Mouse (Mus musculus) mesoderm, embryonic 11.5 days (tissue): Measurements from ENCODE around the gene Myo1e.

ENCODE experiments used
- DNase-seq: peaks from one replicate; pipeline ENCODE4 v3.0.0-alpha.2; 2012; ENCODE audit warnings: low read depth, low spot score

Myo1e gene

DNA sequence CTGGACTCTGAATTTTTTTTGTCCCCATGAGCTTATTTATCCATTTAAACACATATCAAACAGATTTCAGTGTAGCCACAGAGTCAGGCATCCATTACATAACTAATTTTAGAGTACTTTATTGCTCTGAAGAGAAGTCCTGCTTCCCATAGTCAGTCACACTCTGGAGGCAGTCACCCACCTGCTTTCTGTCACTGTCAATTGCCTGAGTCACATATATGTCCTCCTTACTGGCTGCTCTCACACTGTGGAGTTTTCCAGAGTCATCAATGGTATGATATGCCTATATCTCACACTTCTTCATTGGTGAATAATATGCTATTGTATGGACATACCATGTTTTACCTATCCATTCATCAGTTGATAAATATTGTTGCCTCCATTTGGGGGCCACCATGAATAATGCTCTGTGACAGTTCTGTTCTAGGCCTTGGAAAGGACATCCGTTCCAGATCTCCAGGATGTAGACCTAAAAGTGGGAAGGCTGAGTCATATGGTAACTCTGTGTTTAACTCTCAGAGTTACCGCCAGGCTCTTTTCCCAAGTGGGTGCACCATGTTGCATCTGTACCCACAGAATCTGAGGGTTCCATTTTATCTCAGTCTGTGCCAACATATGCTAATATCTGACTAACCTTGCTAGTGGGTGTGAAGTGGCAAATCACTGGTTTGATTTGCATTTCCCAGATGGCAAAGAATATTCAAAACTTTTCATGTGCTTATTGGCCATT lies 152.4 kb downstream of the Myo1e start:
- no peak for DNase-seq

DNA sequence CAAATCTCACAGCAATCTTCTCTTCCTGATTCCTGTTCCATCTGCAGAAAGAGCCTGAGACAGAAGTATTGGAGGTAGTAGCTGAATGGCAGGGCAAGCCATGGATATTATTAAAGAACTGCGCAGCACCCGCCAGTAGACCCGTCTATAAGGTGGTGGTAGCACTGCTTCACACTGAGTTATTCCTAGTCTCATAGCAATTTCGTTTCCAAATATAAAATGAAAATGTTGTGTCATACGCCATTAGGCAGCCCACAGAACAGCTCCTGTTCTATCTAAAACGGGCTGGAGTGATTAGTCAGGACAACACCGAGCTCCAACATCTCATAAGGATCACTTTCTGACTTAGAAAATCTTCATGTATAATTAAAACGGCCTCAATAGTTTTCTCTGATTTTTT lies 157.6 kb downstream of the Myo1e start:
- no peak for DNase-seq

DNA sequence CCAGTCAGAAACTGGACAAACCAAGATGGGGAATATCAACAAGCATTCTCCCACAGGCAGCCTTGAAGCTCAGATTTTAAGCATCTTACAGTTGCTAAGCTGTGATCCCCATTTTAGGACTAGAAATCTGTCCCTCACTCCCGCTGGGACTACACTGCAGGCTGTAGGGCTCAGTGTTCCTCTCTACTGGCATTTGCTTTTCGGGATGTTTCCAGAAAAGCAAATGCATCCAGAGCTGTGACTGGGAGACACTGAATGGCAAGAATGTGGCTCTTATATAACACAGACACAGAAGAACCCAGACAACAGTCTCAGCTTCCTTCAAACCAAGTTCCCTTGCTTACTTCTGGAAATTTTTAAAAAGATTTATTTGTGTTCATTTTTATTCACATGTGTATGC lies 158.8 kb downstream of the Myo1e start:
- DNase-seq, result no peak

DNA sequence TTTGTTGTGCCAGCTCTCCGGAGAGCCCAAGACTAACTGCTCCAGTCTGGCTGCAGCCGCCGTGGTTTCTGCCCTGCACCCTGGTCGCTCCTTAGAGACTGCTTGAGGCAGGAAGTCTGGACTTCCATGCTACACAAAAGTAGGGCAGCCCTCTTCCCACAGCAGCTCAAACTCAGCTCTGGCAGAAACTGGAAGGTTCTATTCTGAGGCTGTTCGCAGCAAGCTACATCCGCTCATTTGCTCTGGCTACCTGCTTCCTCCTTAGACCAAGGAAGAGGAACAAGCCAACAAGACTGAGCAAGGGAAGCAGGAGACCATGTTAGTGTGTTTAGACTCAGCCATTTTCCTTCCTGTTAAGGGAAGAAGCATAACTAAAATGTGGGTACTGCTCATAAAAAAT lies 159.7 kb downstream of the Myo1e start:
- no peak for DNase-seq

DNA sequence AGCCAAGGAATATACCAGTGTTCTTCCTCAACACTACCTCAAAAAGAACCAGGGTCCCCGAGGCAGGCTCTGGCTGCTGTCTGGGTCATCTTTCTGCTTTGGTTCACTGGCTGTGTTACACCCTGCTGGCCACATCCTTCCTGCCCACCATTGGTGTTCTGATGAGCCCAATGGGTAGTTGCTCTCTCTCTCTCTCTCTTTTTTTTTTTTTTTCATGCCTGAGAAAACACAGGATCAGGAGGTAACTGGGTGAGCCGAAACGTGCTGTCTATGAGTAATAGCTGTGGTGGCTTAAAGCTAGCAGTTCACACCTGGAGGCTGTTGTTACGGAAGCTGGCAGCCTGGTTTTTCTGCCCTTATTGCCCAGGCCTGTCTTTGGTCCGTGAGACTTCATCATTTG lies 164.5 kb downstream of the Myo1e start:
- DNase-seq, result no peak

DNA sequence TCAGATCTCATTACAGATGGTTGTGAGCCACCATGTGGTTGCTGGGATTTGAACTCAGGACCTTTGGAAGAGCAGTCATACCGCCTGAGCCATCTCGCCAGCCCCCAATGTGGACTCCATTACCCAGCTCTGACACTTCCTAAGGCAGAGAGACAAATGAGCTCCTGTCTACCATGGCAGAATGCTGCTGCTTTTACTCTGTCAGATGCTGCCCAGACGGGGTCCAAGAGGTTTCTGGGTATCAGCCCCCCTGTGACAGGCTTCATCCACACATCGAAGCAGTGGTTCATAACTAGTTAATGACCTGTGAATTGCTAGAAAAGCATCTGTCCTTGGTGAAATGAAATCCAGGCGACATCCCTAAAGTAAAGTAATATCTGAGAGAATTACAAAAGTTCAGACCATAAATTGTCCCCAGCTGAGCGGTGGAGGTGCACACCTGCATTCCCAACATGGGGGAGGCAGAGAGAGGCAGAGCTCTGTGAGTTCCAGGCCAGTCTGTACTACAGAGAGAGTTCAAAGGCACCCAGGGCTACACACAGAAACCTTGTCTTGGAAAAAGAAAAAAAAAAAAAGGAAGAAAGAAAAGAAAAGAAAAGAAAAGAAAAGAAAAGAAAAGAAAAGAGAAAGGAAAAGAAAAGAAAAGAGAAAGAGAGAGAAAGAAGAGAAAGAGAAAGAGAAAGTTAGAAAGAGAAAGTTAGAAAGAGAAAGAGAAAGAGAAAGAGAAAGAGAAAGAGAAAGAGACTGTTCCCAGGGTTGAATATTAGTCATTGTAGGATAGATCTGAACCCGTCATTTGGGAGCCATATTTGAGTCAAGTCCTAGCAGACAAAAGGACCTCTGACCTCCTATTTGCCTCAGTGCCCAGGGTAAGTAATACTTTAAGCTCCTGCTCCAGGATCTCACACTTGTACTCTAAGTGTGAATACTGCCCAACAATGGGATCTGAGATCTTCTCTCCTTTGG lies 172.6 kb downstream of the Myo1e start:
- DNase-seq, result no peak

DNA sequence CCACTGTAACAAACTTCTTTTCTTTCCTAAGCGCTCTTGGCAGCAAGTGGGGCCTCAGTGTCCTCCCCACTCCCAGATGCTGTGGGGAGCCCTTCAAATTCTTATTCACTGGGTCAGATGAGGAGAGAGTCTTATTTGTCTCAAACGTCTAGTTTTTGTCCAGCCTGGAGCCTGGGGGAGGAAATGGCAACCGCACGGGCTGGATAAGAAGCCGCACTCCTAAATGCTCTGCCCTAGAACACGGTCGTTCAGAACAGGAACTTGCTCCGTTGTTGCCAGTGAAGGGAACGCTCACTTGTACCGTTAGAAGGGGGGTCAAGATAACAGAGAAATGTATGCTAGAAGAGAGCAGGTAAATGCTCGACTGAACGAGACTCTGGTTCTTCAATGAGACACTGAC lies 174.9 kb downstream of the Myo1e start:
- no peak for DNase-seq

DNA sequence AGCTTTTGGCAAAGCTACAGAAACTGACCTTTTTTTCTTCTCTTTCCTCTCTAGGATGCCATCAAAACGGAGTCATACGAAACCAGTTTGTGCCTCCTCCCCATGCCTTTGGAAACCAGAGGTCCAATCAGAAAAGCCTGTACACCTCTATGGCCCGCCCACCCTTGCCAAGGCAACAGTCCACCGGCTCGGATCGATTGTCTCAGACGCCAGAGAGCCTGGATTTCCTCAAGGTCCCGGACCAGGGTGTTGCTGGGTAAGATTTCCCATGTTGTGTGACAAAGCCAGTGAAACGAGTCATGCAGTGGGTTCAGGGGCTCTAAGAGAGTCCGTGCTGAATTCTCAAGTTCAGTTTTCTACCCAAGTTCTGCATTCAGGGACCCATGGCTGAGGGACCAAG lies 176.6 kb downstream of the Myo1e start:
- DNase-seq, result no peak

DNA sequence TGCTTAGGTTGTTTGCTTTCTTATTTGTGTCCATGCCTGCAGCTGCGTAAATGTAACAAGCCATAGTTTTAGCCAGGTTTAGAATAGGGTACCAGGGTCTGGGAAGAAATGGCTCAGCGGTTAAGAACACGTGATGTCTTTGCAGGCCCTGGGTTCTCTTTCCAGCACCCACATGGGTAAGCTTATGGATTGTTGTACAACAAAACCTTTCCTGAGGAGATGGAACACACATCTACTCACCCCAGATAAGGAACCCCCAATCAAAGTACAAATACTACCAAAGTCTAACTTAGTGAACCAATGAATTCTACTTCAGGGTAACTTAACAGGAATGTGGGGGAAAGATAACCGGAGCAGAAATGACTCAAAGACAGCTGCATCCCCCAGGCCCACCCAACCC lies 177.3 kb downstream of the Myo1e start:
- no peak for DNase-seq

DNA sequence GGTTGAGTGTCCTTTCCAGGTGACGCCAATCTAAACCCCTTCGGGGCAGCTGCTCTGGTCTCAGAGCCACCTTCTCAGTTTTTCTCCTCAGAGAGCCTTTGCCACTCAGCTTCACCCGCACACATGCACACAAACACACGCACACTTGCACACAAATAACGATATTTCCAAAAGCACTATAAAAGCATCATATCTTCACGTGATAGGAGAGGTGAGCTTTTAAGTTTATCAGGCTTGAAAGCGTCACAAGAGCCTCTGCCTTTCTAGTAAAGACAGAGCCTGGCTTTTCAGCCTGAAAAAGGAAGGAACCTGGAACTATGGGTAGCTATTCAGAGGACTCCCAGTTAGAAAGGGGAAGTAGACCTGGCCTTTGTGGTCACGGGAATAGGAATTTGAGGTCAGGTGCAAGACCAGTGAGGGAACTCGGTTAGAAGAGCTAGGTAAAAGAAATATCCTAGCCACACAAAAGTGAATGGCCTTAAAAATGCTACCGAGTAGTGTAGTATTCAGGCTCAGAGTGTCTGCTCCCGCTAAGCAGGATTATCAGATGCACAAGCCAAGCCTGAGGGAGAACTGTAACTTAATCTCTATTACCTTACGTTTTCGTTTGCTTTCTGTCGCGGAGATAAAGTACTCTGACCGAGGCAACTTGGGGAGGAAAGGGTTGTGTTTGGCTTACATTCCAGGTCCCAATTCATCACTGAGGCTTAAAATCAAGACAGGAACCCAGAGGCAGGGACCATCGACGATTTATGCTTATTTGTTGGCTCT lies 178.0 kb downstream of the Myo1e start:
- DNase-seq, result no peak

DNA sequence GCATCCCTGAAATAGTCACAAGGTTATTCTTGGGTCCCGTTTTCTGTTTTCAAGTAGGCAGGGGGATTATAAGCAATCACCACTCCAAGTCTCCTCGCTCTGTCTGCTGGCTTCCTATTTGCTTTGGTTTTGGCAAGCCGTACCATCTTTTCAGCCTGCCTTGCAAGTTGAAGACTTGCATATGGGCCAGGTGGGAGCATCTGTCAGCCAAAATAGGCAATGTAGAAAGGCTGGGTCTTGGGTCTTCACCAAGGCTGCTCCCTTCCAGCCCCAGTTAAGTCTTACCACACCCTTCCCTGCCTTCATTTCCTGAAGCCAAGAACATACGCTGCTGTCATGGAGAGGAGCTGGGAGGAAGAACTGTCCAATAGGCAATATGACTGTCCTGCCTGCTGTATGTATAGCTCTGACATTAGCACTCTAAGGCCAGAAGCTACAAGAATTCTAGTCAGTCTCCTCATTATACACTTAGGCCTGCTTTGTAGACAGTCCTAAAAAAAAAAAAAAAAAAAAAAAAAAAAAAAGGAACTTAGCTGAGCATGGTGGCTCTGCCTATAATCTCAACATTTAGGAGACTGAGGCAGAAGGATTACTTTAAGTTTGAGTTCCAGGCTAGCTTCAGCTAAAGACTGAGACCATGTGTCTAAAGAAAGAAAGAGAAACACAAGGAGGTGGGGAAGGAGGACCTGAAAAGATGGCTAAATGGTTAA lies 180.4 kb downstream of the Myo1e start:
- no peak for DNase-seq

DNA sequence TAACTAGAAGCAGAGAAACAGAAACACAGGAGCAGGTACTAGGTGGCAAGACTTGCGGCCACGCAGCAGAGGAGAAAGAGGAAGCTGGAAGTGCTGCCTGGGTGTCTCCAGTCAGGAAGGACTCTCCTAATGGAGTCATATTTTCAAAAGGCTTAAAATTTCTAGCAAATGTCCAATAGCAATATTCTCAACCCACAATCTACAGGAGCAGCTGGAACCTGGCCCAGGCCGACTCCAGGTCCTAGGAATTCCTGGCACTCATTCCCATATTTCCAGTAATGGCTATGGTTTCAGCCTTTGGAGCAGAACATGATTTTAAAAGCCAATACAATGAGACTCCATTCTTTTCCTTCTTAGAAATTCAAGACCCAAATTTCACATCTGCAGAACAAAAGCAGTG lies 182.4 kb downstream of the Myo1e start:
- no peak for DNase-seq

DNA sequence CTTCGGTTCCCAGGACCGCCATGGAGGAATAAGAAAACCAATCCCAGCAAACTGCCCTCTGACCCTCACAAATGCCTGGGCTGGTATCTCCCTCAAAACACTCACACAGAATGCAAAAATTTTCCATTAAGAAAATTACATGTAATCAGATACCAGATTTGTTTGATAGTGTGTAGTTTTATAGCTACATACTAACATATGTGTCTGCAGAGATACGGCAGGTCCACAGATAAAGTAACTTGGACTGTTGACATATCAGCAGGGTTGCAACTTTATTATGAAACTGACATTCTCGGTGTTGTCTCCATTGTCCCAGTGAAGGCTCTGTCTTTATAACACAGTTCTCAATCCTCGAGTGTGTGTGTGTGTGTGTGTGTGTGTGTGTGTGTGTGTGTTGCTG lies 183.9 kb downstream of the Myo1e start:
- DNase-seq, result no peak

DNA sequence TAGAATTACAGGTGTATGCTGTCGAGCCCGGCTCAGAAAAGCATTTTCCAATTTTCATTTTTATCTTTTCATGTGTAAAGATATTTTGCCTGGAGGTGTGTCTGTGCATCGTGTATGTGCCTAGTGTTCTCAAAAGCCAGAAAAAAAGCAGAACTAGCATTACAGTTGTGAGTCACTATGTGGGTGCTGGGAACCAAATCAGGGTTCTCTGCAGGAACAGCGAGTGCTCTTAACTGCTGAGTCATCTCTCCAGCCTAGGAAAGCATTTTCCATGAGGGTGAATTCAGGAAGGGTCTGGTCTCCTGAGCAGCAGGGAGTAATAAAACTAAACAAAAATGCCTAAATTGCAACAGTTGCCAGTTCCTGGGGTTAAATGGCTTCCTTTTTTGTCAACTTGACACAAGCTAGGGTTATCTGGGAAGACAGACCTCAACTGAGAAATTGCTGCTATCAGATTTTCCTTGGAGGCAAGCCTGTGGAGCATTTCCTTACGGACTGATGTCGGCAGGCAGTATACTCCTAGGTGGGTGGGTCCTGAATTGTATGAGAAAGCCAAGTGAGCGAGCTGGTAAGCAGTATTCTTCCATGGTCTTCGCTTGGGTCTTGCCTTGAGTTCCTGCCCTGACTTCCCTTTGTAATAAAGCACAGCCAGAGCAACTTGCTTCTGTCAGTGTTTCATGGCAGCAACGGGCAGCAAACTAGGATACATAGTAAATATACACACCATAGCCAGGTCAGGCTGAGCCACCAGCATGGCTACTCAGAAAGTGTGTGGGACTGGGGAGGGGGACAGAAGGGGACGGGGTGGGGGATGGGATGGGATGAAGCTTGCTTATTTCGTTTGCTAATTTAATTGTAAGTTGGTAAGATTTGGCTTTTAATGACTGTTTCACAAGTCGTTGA lies 184.8 kb downstream of the Myo1e start:
- DNase-seq, result no peak

DNA sequence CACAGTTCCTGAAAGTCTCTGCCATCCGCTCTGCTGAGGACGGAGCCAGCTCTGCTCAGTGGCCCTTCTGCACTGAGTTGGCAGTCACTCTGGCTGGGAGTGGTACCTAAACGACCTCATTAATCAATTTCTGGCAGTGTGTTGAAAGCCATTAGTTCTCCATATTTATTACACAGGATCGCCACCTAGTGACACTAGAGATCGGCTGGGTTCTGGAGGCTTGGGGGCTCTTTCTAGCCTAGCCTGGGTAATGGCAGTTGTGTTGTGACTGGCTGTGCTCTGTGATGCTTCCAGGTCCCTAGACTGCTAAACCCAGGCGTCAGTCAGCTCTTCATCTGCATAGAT lies 185.4 kb downstream of the Myo1e start:
- peak; percentile 66 for DNase-seq

DNA sequence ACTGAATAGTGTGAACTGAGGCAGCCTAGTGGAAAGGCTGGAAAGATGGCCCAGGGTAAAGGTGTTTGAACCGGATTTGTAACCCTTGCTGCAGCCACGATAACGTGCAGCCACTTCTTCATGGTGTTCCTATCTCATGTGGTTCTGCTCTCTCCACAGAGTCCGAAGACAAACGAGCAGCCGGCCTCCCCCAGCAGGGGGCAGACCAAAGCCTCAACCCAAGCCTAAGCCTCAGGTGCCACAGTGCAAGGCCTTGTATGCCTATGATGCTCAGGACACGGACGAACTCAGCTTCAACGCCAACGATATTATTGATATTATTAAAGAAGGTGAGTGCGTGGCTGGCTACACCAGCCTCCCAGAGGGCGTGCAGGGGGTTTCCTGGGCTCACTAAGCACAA lies 188.5 kb downstream of the Myo1e start:
- peak; percentile 8 for DNase-seq

DNA sequence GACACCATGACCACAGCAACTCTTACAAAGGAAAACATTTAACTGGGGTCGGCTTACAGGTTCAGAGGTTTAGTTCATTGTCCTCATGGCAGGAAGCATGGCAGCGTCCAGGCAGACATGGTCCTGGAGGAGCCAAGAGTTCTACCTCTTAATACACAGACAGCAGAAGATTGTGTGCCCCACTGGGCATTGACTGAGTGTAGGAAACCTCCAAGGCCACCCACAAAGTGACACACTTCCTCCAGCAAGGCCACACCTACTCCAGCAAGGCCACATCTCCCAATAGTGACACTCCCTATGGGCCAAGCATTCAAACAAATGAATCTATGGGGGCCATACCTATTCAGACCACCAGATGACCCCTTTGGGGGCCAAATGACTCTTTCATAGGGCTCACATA lies 188.9 kb downstream of the Myo1e start:
- DNase-seq, result no peak

DNA sequence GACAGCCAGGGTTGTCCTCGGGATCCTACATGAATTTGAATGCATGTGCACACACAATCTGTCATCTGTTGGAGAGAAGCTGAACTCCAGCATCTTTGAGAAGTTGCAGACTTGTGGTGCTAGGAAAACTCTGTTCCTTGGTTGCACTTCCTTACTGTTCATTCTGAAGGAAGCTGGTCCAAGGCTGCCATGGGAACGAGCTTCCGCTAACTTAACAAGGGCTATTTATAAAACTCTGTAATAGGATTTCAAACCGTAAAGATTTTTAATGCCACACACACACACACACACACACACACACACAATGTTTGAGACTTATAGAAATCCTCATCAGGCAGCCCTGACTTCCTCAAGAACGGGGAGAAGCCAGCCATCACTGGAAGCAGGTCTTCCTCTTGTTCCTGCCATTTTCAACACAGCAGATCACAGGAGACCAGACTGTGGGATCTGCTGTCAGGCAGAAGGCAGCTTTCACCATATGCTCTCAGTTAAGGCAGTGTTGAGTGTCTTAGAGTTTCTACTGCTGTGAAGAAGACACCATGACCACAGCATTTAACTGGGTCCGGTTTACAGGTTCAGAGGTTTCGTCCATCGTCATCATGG lies 194.9 kb downstream of the Myo1e start:
- no peak for DNase-seq

DNA sequence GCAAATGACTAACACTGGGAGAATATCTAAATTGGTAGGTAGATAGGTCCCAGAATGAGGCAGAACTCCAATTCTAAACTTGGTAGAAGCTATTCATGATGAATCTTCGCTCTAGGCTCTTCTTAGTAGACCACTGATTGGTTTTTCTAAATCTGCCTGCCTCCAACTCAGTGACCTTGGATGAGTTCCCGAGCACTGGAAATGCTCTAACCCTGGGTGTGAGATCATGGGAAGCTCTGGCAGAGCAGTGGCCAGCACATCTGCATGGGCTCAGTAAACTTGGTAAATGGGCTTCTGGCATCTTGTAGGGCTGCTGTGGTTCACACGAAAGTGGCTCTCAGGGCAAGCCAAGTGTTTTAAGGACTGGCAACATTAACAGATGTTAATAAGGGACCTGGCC lies 199.4 kb downstream of the Myo1e start:
- DNase-seq, result no peak

DNA sequence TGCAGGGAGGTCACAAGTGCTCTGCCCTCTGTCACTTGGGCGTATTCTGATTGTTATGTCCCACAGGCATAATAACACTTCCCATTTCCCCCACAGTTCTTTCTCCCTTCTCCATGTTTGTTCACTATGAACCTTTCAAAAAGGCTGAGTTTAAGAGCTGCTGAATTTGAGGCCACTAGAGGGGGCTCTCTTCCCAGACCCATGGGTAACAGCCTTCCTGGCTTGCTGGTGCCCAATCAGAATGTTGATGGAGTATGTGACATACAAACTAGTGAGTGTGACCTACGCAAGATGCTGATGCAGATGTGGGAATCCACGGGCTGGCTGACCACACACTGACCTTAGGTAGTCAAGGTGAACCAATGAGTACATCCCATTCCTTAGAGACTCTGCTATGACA lies 201.6 kb downstream of the Myo1e start:
- DNase-seq, result peak; percentile 11
